In the genomic region with DNA sequence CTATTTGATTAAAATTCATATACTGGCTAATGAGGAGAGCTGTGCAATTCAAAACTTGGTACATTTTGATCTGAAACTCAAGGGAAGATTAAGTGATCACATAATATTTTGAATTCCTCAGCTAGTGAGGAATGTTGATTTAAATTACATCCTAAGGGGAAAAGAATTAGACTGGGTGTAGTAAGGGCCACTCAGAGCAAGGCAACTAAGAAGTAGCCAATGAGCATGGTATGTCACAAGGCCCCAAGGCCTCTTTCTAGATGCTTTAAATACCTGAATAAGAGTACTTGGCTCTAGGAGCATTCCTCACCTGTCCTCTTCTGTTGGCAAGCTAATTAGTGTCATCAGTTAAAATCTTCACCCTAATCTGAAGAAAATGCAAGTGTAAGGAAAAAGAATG, we compare ENCODE assay signal across 18 mouse cellular contexts.
A peak's percentile ranks its signal among the peaks of the same experiment; 100 is the strongest.
DNase-seq lines count a peak whose midpoint lies in the region; ATAC-seq and TF ChIP-seq lines count a peak whose summit lies in the region.
"Had no signal": no experiment of that assay in that cellular context is flagged by ENCODE, and none has a peak within 500 bp of the region (broad histone marks: within the 10 kb centered on the region; RNA-seq: fewer than 3 reads in every experiment).

No protein-coding gene starts in this region.

- no peak overlapping the region for H3K9ac ChIP-seq in lung, postnatal 0 days (replicated peaks; ENCODE audit: low read depth)

- H3K27me3 ChIP-seq in lung, postnatal 0 days (replicated peaks; ENCODE audit: insufficient read depth, low read length): no peaks in the 10 kb centered on the region
- H3K27me3 ChIP-seq: CH12.LX, Patski had no signal

- H3K9me3 ChIP-seq in lung, postnatal 0 days (ENCODE audit: low read length): no peaks in the 10 kb centered on the region
- H3K9me3 ChIP-seq: G1E had no signal

- no peaks in the 10 kb centered on the region for H3K36me3 ChIP-seq in lung, postnatal 0 days (ENCODE audit: insufficient read depth, low read length)
- H3K36me3 ChIP-seq: G1E had no signal

- H3K4me1 ChIP-seq in lung, postnatal 0 days (ENCODE audit: insufficient read depth, low read depth, low read length): no peaks in the 10 kb centered on the region

- ATAC-seq in lung, postnatal 0 days: peak; percentile 83
- ATAC-seq: activated CD4-positive, CD25-positive, alpha-beta regulatory T cell, adult 4 months; CD4-positive, CD25-positive, alpha-beta regulatory T cell, adult 4 months; Patski had no signal

- no peak overlapping the region for H3K4me2 ChIP-seq in lung, postnatal 0 days (replicated peaks; ENCODE audit: low read depth, low read length)

- TF ChIP-seq CTCF in lung, postnatal 0 days (IDR thresholded peaks at IDR 0.05): no peak

- H3K27ac ChIP-seq in lung, postnatal 0 days (ENCODE audit: low read length): no peak overlapping the region

- H3K4me3 ChIP-seq in lung, postnatal 0 days (ENCODE audit: low read depth, low read length): no peak overlapping the region

- peak; percentile 15 for DNase-seq in lung, postnatal 0 days (ENCODE audit: low spot score)
- DNase-seq in lung, adult 18-20 months: no peak
- DNase-seq: adrenal gland, adult 2 months; adrenal gland, adult 8-10 months; adrenal gland, postnatal 10 days; adrenal gland, postnatal 14 days; adrenal gland, postnatal 25 days; adrenal gland, postnatal 36 days; B cell, adult 2 months; cerebellum, adult 11 months; cerebellum, adult 11-12 months; cerebellum, adult 18-20 months; cerebellum, adult 2 months had no signal

- TF ChIP-seq EP300 in lung, postnatal 0 days (IDR thresholded peaks at IDR 0.05): peak; percentile 95
